Mouse (Mus musculus) granulocyte monocyte progenitor cell, adult 5-6 weeks (primary cell): ENCODE results near the gene Rbm4. TPM values are rescaled to one million over a fixed set of nuclear protein-coding genes. Genes with fewer than 3 reads are reported as not detected.
"Not testable (repeated sequence)": the region's sequence is repeated elsewhere in the genome, so short reads cannot be mapped to it uniquely, and the experiment has no call there.

Experiments
- ATAC-seq: replicated peaks from 2 replicates; pipeline ENCODE4 v1.8.0; 2016; ENCODE audit warnings: mild to moderate bottlenecking, moderate TSS enrichment, inconsistent platforms; ENCODE audit not compliant: poor library complexity, severe bottlenecking
- total RNA-seq, 2 experiments: library from RNA; stranded (forward) in 1 of 2; stranded (reverse) in 1 of 2; fragments of 200-712, 200-1000 nt in 1 of 2; fragments of >200 nt in 1 of 2; fragmentation: Nextera tagmentation in 1 of 2; gene quantifications; 2 replicates each; pipeline ENCODE4 v1.2.3; 2014 to 2017

The Rbm4 gene
- total RNA-seq, 2 experiments from 2014 or later: 42.0 to 69.9 TPM

GRCm38 (mm10) chr19:4802691-4803091, 9.0 kb upstream of the Rbm4 start:
- ATAC-seq: no peak

GRCm38 (mm10) chr19:4799083-4799482, 5.4 kb upstream of the Rbm4 start:
- no peak for ATAC-seq

GRCm38 (mm10) chr19:4797846-4798245, 4.1 kb upstream of the Rbm4 start:
- no peak for ATAC-seq

- ATAC-seq: no peak
These were observed 2.2 kb upstream of the Rbm4 start for GRCm38 (mm10) chr19:4795929-4796328.

GRCm38 (mm10) chr19:4793281-4793830, 345 bp downstream of the Rbm4 start:
- ATAC-seq: peak; percentile 10; the same call in 1 of the 2 replicates

- ATAC-seq: no peak
These were observed 7.4 kb downstream of the Rbm4 start for GRCm38 (mm10) chr19:4786313-4786712.

GRCm38 (mm10) chr19:4785206-4785605, 8.5 kb downstream of the Rbm4 start:
- ATAC-seq: no peak

GRCm38 (mm10) chr19:4782891-4783290, 10.8 kb downstream of the Rbm4 start:
- ATAC-seq: no peak

- no peak for ATAC-seq
These were observed 20.9 kb downstream of the Rbm4 start for GRCm38 (mm10) chr19:4772785-4773184.

GRCm38 (mm10) chr19:4767507-4768148, 26.1 kb downstream of the Rbm4 start:
- ATAC-seq: no peak

- no peak for ATAC-seq
These were observed 30.8 kb downstream of the Rbm4 start for GRCm38 (mm10) chr19:4762876-4763275.

- not testable (repeated sequence) for ATAC-seq
These were observed 33.2 kb downstream of the Rbm4 start for GRCm38 (mm10) chr19:4760544-4760943.

GRCm38 (mm10) chr19:4756921-4757320, 36.8 kb downstream of the Rbm4 start:
- no peak for ATAC-seq

GRCm38 (mm10) chr19:4756193-4756911, 37.3 kb downstream of the Rbm4 start, which contains the start of gene Rbm4b:
Gene Rbm4b (plus strand): TSS chr19:4756497.
- peak; percentile 94 for ATAC-seq

GRCm38 (mm10) chr19:4755565-4756192, 38.0 kb downstream of the Rbm4 start:
- ATAC-seq: peak; percentile 72

GRCm38 (mm10) chr19:4749975-4750374, 43.7 kb downstream of the Rbm4 start:
- no peak for ATAC-seq

- no peak for ATAC-seq
These were observed 45.2 kb downstream of the Rbm4 start for GRCm38 (mm10) chr19:4748493-4748892.

- ATAC-seq: no peak
These were observed 45.9 kb downstream of the Rbm4 start for GRCm38 (mm10) chr19:4747631-4748312.

GRCm38 (mm10) chr19:4746611-4747010, 47.1 kb downstream of the Rbm4 start:
- ATAC-seq: no peak

- ATAC-seq: no peak
These were observed 48.0 kb downstream of the Rbm4 start for GRCm38 (mm10) chr19:4745681-4746080.

- no peak for ATAC-seq
These were observed 48.6 kb downstream of the Rbm4 start for GRCm38 (mm10) chr19:4745057-4745456.
